Mouse (Mus musculus) hindbrain, embryonic 12.5 days (tissue): ENCODE measurements around the gene Napepld. TPM values are rescaled to one million over a fixed set of nuclear protein-coding genes. Genes with fewer than 3 reads are reported as not detected.

Source experiments
- ATAC-seq: fragments of 200-750 bp; cut with Nextera tagmentation; 2 replicates; pipeline ENCODE4 v1.8.0; 2017; ENCODE audit warnings: moderate TSS enrichment; ENCODE audit not compliant: low FRiP score
- H3K27ac ChIP-seq: fragments of 300-500 bp; sonication (generic); 2 replicates; pipeline ENCODE4 v1.5.1; 2016; ENCODE audit warnings: mild to moderate bottlenecking
- H3K27me3 ChIP-seq: fragments of 300-500 bp; sonication (generic); 2 replicates; pipeline ENCODE4 v1.6.1; 2016; ENCODE audit warnings: mild to moderate bottlenecking
- H3K36me3 ChIP-seq: fragments of 300-500 bp; sonication (generic); 2 replicates; pipeline ENCODE4 v1.6.1; 2016; ENCODE audit warnings: mild to moderate bottlenecking
- H3K4me1 ChIP-seq: fragments of 300-500 bp; sonication (generic); 2 replicates; pipeline ENCODE4 v1.6.1; 2016
- H3K4me2 ChIP-seq: fragments of 300-500 bp; sonication (generic); replicated peaks from 2 replicates; pipeline ENCODE4 v1.6.1; 2016; ENCODE audit warnings: mild to moderate bottlenecking
- H3K4me3 ChIP-seq: fragments of 300-500 bp; sonication (generic); 2 replicates; pipeline ENCODE4 v1.5.1; 2016; ENCODE audit warnings: mild to moderate bottlenecking
- H3K9ac ChIP-seq: fragments of 300-500 bp; sonication (generic); 2 replicates; pipeline ENCODE4 v1.6.1; 2016; ENCODE audit warnings: mild to moderate bottlenecking, moderate library complexity
- H3K9me3 ChIP-seq: fragments of 300-500 bp; sonication (generic); replicated peaks from 2 replicates; pipeline ENCODE4 v1.6.1; 2016; ENCODE audit warnings: mild to moderate bottlenecking
- WGBS: fragments of 180-500 bp; shearing (Covaris S2); methylation state at CpG from one replicate; pipeline ENCODE4 v1.1.7; 2016; 5-methylcytosine and 5-hydroxymethylcytosine counted together
- polyA plus RNA-seq: library from polyadenylated mRNA; unstranded; fragments of >200 nt; fragmentation: Nextera tagmentation; extraction: Ambion mirVana; gene quantifications from 2 replicates; pipeline ENCODE4 v1.2.1, GENCODE M21; 2016

The Napepld gene
- polyA plus RNA-seq, 1 experiment from 2014 or later: 4.9 TPM

DNA sequence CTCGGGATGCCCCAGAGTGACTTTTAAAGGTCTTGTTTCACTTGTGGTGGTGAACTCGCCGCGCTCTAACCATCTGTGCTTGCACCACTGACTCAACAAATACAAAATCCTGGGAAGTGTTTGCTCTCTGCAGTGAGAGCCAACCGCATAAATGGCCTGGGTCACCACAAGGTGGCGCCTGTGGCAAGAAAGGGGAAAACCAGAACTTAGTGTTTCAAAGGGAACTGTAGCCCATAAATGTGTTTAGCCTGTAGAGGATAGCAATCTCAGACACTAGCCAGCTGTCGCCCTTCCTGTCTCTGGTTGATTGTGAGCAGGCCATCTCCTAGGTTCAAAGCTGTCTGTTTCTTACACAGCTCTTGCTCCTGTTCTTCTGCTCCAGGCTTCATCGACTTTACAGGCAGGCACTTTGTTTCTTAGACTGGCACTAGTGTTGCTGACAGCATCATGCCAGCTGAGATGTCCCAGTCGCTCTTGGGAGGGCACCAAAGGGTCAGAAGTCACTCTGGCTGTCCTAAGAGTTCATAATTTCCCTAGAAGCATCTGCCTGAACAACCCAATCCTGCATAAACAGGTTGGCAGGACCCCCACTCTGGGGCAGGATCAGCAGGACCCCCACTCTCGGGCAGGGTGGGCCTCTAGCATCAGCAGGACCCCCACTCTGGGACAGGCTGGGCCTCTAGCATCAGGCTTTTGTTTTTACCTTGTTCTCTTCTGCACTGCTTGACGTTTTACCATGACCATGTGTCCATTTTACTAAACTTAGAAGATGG is 42.4 kb downstream of the Napepld start:
- WGBS: 57% methylated on average over 11 of the region's 11 CpGs
- H3K27ac ChIP-seq: no peak overlapping the region; the same call in 1 of the 2 replicates
- no peaks in the 10 kb centered on the region for H3K27me3 ChIP-seq
- peak; percentile 54 for ATAC-seq
- no peak overlapping the region for H3K4me2 ChIP-seq
- no peaks in the 10 kb centered on the region for H3K9me3 ChIP-seq
- H3K36me3 ChIP-seq: peaks cover 72% of the 10 kb centered on the region
- no peak overlapping the region for H3K4me3 ChIP-seq
- peaks cover 3% of the 10 kb centered on the region; the same call in 1 of the 2 replicates for H3K4me1 ChIP-seq
- no peak overlapping the region for H3K9ac ChIP-seq

DNA sequence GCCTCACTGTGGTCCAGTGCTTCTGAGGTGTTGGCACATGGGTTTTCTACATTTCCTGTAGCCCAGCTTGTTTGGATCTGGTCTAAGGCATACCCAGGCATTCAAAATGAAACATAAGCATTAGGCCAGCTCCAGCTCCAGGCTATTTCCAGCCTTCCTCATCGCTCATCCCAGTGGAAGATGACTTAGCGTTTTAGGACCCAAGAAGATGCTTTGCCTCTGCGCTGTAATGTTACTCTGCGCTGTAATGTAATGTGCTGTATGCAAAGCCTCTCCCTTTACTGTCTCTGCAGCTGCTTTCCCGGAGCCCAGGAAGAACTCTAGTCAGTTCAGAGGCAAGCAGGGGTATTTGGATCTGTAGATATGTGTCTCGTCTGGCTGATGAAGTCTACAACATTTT is 43.2 kb downstream of the Napepld start:
- peaks cover 73% of the 10 kb centered on the region for H3K36me3 ChIP-seq
- no peak overlapping the region for H3K9ac ChIP-seq
- H3K4me1 ChIP-seq: peaks cover 3% of the 10 kb centered on the region; the same call in 1 of the 2 replicates
- no peak overlapping the region for H3K27ac ChIP-seq
- H3K4me3 ChIP-seq: no peak overlapping the region
- no peak for ATAC-seq
- no peaks in the 10 kb centered on the region for H3K27me3 ChIP-seq
- no peak overlapping the region for H3K4me2 ChIP-seq
- H3K9me3 ChIP-seq: no peaks in the 10 kb centered on the region
- 89% methylated on average over 6 of the region's 6 CpGs for WGBS

DNA sequence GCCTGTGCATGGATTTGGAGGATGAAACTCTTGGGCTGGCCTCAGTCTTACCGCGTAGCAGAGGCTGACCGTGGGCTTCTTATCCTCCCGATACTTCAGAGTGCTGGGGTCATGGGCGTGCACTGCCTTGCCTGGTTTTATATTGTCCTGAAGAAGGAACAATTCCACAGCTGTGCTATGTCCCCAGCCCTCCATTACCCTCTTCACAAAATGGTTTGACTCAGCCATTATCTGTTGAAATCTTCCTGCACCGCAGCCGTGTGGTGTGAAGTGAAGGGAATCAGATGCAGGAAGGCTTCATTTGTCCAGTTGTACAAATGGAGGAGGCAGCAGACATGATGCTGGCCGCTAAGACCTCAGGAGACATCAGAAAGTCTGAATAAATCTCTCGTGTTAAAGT is 44.3 kb downstream of the Napepld start:
- ATAC-seq: no peak
- Histone ChIP-seq H3K4me1 (peaks cover 3% of the 10 kb centered on the region; the same call in 1 of the 2 replicates), H3K36me3 (peaks cover 75% of the 10 kb centered on the region), H3K27ac (no peak overlapping the region), H3K4me3 (no peak overlapping the region), H3K27me3 (no peaks in the 10 kb centered on the region), H3K9me3 (no peaks in the 10 kb centered on the region), H3K9ac (no peak overlapping the region), H3K4me2 (no peak overlapping the region)
- 88% methylated on average over 9 of the region's 9 CpGs for WGBS

DNA sequence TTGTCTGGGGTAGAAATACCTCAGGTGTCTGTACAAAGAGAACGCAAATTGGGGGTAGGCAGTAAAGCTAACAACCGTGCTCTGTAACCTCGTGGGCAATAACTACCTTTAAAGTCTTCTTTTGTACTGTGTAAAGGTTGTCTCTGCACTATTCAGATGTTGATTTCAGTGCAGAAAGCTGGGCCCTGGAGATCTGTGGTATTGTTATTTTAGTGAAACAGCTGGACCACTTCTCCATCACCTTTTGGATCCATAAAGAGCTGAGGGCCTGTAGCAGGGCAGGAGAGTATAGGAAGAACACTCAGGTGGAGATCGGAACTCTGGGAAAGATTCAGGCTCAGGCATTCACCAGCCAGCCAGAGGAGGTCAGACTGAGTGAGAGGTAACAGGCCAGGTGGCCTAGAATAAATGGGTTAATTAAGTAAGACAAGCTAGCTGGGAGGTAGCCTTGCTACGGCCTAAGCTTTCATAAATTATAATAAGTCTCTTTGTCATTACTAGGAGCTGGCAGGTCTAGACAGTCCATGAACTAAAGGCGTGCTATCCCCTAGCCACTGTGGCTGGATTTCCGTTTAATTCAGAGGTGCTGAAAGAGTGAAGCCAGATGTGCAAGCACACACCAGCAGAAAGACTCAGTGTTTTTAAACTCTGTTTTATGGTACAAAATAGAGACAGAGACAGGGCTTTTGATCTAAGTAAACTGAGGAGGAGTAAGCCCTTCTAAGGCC is 49.1 kb downstream of the Napepld start:
- Histone ChIP-seq H3K4me1 (peaks cover 5% of the 10 kb centered on the region), H3K9me3 (no peaks in the 10 kb centered on the region), H3K9ac (no peak overlapping the region), H3K27me3 (no peaks in the 10 kb centered on the region), H3K4me3 (no peak overlapping the region), H3K27ac (no peak overlapping the region), H3K36me3 (peaks cover 66% of the 10 kb centered on the region), H3K4me2 (no peak overlapping the region)
- no peak for ATAC-seq
- WGBS: 91% methylated on average over 7 of the region's 7 CpGs

DNA sequence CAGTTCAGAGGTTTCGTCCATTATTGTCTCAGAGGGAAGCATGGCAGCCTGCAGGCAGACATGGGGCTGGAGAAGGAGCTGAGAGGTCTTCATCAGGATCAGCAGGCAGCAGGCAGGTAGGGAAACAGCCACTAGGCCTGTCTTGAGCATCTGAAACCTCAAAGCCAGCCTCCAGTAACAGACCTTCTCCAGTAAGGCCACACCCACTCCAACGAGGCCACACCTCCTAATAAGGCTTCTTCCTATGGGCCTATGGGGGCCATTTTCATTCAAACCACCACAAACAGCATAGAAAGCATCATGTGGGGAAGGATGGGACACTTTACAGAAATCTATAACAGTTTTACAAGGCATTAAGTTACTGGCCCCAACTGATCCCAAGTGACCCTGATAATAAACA is 50.5 kb downstream of the Napepld start:
- ATAC-seq: no peak
- WGBS: 82% methylated on average over 2 of the region's 2 CpGs
- H3K36me3 ChIP-seq: peaks cover 60% of the 10 kb centered on the region

DNA sequence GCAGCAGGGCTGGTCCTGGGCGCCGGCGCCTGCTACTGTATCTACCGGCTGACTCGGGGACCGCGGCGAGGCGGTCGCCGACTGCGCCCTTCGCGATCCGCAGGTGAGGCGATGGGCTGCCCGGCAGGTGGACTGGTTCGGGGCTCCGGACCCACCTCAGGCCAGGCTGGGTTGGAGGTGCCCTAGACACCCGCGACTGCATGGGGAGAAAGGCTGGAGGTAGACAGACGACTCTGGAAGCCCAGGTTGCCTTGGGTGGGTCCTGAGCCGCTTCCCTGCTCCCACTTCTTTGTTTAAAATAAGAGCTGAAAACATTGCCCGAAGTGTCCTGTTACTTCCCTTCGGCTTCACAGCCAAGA is 55.1 kb downstream of the Napepld start:
- Histone ChIP-seq H3K9ac (peak overlapping the region; percentile 86), H3K36me3 (peaks cover 30% of the 10 kb centered on the region), H3K4me3 (peak overlapping the region; percentile 82), H3K27ac (peak overlapping the region; percentile 96), H3K27me3 (no peaks in the 10 kb centered on the region; the same call in 1 of the 2 replicates), H3K9me3 (no peaks in the 10 kb centered on the region), H3K4me2 (peak overlapping the region; percentile 72), H3K4me1 (peaks cover 11% of the 10 kb centered on the region)
- WGBS: under 1% methylated on average over 25 of the region's 25 CpGs
- peak; percentile 44 for ATAC-seq

More for the DNA sequence above, 50.5 kb downstream of the Napepld start:
- no peaks in the 10 kb centered on the region for H3K27me3 ChIP-seq
- no peak overlapping the region for H3K9ac ChIP-seq
- no peaks in the 10 kb centered on the region for H3K9me3 ChIP-seq
- H3K4me1 ChIP-seq: peaks cover 11% of the 10 kb centered on the region
- no peak overlapping the region for H3K4me2 ChIP-seq
- H3K27ac ChIP-seq: no peak overlapping the region
- no peak overlapping the region for H3K4me3 ChIP-seq

DNA sequence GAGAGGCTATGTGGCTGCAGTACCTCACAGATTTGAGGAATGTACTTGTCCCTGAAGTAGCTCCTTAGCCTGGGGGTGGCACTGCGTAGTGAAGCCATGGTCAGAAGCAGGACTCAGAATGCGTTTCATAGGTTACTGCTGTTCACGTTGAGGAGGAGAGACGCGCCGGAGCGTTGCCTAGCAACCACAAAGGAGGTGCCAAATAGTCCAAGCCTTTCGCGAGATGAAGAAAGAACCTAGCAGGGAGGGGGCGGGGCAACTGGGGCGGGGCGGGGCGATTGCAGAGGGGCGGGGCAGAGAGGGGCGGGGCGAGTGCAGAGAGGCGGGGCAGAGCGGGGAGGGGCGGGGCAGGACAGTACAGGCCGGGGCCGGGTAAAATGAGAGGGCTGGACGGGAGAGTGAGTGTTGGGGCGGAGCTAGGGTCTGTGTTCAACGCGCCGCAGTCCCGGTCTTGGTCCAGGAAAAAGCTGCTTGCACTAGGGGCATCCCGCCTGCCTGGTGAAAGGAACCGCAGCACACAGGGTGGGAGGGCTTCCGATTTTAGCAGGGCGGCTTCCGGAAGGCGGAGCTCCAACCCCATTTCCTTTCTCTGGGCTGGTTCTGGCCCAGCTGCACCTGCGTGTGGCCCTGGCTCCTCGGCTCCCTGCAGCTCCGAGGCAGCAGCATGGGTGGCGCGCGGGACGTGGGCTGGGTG is 55.6 kb downstream of the Napepld start, which contains the start of the genes Fbxl13 and Armc10:
Gene Fbxl13, minus strand, starts transcription at position 196 of the 694 bp plus-strand sequence.
Gene Armc10, plus strand, starts transcription at position 375 of the 694 bp plus-strand sequence.
- ATAC-seq: peak; percentile 97
- WGBS: 2% methylated on average over 36 of the region's 40 CpGs
- Histone ChIP-seq H3K4me3 (peak within 1 kb of the TSS; percentile 82), H3K27me3 (no peaks in the 10 kb centered on the region; the same call in 1 of the 2 replicates), H3K27ac (peak within 1 kb of the TSS; percentile 96), H3K9me3 (no peaks in the 10 kb centered on the region), H3K36me3 (peaks cover 25% of the 10 kb centered on the region), H3K9ac (peak within 1 kb of the TSS; percentile 86), H3K4me1 (peaks cover 11% of the 10 kb centered on the region), H3K4me2 (peak within 1 kb of the TSS; percentile 72)

DNA sequence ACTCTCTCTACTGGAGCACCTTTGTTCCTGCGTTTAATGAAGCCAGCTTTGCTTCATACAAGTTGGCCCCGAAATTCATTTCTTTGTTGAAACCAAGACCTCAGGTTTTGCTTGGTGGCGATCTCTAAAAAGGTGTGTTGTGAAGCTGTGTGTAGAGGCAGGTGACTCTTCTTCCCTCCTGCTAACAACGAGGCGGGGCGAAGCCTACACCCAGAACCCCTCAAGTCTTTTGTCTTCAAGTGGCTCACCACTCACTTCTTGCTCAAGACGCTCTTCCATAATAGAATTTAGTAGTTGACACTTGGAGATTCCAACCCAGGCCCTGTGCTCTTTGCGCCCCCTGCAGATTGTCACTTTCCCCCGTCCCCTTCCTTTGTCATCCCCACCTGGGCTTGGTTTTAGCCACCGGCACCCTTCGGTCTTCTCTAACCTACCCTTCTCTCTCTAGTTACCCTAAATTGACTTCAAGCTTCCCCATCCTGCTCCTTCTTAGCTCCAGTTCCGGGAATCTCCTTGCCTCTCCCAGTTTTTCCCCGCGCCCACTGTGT is 56.2 kb downstream of the Napepld start:
- Histone ChIP-seq H3K27me3 (no peaks in the 10 kb centered on the region; the same call in 1 of the 2 replicates), H3K9me3 (no peaks in the 10 kb centered on the region), H3K36me3 (peaks cover 19% of the 10 kb centered on the region), H3K4me3 (peak overlapping the region; percentile 82), H3K9ac (peak overlapping the region; percentile 44; the same call in 1 of the 2 replicates), H3K4me2 (peak overlapping the region; percentile 72), H3K27ac (peak overlapping the region; percentile 96), H3K4me1 (peaks cover 11% of the 10 kb centered on the region)
- ATAC-seq: peak; percentile 14; the same call in 1 of the 2 replicates
- WGBS: 12% methylated on average over 14 of the region's 14 CpGs

DNA sequence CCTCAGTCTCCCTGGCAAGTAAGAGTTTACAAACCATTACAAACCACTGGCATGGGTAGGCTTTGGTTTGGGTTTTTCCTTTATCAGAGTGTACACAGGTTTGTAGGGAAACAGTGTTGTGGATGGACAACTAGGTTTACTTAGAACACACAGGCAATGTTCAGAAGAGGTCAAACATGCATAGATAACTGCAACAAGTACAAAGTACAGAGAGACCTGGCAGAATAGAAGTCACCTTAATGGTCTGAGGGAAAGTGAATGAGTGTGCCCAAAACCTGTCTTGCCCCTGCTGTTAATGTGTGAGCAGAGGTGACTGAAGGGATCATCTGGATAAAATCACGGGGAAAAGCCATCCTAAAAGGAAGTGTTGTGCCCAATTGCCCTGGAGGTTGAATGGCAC is 57.6 kb downstream of the Napepld start:
- H3K36me3 ChIP-seq: peaks cover 5% of the 10 kb centered on the region
- H3K9ac ChIP-seq: no peak overlapping the region
- no peaks in the 10 kb centered on the region for H3K9me3 ChIP-seq
- WGBS: 37% methylated on average over 1 of the region's 1 CpGs
- no peak overlapping the region for H3K27ac ChIP-seq
- H3K27me3 ChIP-seq: no peaks in the 10 kb centered on the region; the same call in 1 of the 2 replicates
- no peak for ATAC-seq
- H3K4me1 ChIP-seq: peaks cover 11% of the 10 kb centered on the region
- no peak overlapping the region for H3K4me2 ChIP-seq
- no peak overlapping the region for H3K4me3 ChIP-seq

DNA sequence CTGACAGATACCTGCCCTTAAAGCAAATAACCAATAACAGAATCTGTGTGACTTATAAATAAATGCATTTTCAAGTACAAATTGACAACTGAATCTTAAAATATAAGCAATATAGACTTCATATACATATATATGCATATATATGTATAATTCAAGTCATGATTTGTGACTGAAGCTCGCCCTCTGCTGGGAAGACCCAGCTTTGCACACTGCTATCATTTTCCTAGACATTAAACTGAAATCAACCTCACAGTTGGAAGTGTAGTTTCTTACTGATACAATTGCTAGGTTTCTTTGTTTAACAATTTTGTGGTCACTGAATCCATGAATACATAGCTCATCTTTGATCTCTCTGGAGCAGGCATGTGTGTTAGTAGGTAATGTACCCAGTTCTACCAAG is 60.2 kb downstream of the Napepld start:
- H3K9me3 ChIP-seq: no peaks in the 10 kb centered on the region
- no peaks in the 10 kb centered on the region for H3K36me3 ChIP-seq
- H3K4me3 ChIP-seq: no peak overlapping the region
- H3K4me1 ChIP-seq: no peaks in the 10 kb centered on the region
- no peak overlapping the region for H3K27ac ChIP-seq
- no peak overlapping the region for H3K4me2 ChIP-seq
- no peak overlapping the region for H3K9ac ChIP-seq
- ATAC-seq: no peak
- WGBS: 0% methylated on average over 1 of the region's 1 CpGs
- no peaks in the 10 kb centered on the region; the same call in 1 of the 2 replicates for H3K27me3 ChIP-seq

DNA sequence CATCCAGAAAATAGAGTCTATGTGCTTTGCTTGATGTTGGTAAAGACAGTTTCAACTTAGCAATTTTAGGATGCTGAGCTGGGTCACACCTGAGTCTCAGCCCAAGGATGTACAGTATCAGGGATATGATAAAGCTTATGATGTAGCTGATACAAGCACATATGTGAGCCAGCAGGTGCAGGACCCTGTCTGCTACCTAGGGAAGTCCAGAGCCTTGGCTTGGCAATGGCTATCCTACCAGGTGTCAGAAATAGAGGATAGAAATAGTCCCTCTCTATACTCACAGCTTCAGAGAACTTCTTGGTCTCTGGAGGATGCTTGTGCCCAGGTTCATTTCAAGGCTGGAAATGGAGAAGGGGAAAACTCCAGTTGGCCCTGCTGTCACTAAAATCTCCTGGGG is 75.3 kb downstream of the Napepld start:
- Histone ChIP-seq H3K27me3 (no peaks in the 10 kb centered on the region), H3K27ac (no peak overlapping the region), H3K4me2 (no peak overlapping the region), H3K9ac (no peak overlapping the region), H3K4me1 (no peaks in the 10 kb centered on the region), H3K36me3 (no peaks in the 10 kb centered on the region), H3K4me3 (no peak overlapping the region), H3K9me3 (no peaks in the 10 kb centered on the region)
- ATAC-seq: no peak
